Mouse (Mus musculus) adrenal gland, postnatal 10 days (tissue): Measurements from ENCODE around the gene 3110082I17Rik. TPM values are rescaled to one million over a fixed set of nuclear protein-coding genes. Genes with fewer than 3 reads are reported as not detected.
A peak's percentile ranks its signal among the peaks of the same experiment; 100 is the strongest.

Source experiments
- DNase-seq: peaks from one replicate; pipeline ENCODE4 v3.0.0; 2021; ENCODE audit warnings: mixed read lengths
- total RNA-seq, 2 experiments: library from RNA; stranded (reverse); gene quantifications; 2 replicates each; pipeline ENCODE4 v1.2.3; 2021

3110082I17Rik gene
- total RNA-seq, 2 experiments from 2014 or later, result 10.6 to 12.9 TPM

DNA sequence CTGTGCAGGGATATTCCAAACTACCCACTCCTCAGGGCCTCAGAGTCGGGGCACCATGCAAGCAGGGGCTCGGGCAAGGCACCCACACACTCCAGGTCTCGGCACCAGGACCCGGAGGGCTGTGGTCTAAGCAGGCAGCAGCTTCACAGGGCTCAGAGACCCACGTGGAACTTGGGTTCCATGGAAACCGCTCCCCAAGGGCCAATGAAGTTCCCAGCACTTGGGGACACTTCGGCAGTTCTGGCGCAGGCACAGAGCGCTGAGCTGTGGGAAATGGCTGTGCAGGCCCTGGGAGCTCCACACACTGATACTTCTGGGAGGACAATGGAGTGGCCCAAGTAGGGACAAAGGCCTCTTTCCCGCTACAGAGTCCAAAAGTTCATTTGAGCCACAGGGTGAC, 7.3 kb downstream of the 3110082I17Rik start:
- DNase-seq, result peak; percentile 46

- no peak for DNase-seq
These were observed 10.4 kb downstream of the 3110082I17Rik start for GRCm38 (mm10) chr5:139449926-139450325.

DNA sequence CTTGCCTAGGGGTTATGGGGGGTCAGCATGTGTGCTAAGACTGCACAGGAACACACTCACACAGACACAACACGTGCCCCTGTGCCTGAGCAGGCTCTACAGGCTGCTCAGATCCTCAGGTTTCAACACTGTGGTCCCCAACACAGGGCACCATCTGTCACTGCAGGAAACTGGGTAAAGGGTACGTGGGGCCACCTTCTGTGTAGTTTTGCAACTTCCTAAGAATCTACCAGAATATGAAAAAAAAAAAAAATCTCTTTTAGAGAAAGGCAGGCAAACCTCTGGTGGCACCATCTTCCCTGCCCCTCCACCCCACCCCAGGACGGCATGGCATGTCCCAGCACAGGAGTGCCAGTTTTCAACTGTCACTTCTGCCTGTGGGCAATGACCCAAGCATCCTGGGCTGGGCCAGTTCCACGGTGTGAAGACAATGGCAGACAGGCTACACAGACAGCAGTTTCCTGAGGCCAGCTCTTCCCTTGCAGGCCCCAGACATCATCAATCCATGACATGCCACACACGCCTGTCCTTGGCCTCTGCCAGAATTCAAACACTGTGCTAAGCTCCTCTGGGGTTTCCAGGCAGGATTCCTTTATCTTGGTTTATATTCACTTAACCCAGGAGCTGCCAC, 11.1 kb downstream of the 3110082I17Rik start:
- peak; percentile 55 for DNase-seq

GRCm38 (mm10) chr5:139448025-139448424, 12.3 kb downstream of the 3110082I17Rik start:
- no peak for DNase-seq

DNA sequence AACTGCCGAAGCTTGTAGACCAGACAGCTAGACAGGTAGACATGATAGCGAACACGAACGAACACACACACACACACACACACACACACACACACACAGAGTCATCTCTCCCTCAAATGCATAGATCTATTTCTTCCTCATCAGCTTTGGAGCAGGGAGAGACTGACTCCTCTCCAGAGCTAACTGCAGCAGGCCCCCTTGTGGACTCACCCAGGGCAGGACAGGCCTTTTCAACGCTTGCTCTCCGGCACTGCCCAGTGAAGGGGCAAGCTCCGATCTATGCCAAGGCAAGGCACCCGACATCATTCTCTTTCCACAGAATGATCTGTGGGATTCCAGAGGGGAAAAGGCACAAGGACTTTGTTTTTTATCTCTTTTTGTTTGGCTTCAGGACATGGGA, 15.1 kb downstream of the 3110082I17Rik start:
- no peak for DNase-seq

DNA sequence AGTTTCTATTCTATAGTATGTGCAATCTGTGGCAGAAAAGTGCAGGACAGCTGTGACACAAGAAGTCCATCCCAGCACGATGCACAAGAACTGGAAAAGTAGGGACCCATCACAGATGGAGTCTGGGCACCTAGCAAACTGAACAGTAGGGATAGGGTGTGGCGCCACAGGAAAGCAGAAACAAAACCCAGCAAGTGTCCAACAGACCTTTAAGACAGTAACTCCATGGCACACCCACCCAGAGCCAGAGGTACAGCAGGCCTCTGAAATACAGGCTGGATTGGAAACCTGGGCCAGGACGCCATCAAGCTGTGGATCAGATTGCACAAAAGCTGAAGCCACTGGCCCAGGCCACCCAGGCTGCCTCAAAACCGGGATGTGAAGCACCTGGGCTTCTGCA, 17.4 kb downstream of the 3110082I17Rik start:
- no peak for DNase-seq

GRCm38 (mm10) chr5:139442428-139442827, 17.9 kb downstream of the 3110082I17Rik start:
- DNase-seq, result no peak

- no peak for DNase-seq
These were observed 18.7 kb downstream of the 3110082I17Rik start for GRCm38 (mm10) chr5:139441726-139442018.

DNA sequence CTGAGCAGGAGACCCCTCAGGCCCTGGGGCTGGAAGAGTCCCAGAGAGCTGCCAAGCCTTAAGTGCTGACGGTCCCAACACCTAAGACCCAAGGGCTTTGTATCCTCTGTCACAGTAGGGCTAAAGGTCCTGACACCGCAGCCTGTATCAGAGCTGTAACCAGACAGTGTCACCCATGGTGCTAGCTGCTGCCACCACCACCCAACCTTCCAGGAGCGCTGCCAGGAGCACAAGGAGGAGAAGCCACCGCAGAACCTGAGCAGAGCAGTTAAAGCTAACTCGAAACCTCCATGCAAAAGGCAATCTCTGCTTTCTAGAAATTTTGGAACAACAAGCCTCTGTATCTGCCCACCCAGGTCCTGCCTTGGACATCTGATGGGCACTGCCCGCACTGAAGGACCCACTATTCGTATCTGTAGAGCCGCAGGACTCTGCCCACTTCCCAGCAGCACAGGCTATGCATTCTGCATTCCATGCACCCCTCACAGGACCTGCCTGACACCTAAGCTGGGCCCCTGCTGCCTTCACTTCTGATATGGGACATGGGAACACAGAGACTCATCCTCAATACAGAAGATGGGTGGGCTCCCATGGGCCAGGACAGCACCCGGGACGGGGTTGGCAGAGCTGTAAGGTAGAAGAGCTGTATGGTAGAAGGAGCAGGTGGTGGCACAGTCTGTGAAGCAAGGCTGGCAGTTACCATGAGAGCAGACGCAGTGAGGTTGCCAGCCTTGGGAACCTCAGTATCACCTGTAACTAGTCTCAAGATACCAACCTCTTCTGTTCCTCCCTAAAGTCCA, 19.2 kb downstream of the 3110082I17Rik start:
- no peak for DNase-seq

- DNase-seq, result no peak
These were observed 19.9 kb downstream of the 3110082I17Rik start for GRCm38 (mm10) chr5:139440451-139440850.

DNA sequence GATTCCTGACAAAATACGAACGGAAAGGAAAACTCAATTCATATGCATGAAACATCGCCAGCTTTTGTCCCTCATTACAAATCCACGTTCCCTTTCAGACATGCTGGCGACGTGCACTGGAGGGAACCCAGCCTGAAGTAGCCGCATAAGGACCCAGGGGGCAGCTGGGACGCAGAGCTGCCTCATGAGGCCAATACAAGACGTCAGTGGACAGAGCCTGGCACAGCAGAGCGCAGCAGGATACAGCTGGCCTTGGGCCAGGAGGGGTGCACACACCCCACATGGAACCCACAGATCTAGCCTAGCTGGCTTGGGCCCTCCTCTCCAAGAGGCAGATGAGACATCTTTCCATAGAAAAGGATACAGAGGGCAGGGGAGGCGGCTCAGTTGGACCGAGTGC, 21.9 kb downstream of the 3110082I17Rik start:
- DNase-seq, result no peak

DNA sequence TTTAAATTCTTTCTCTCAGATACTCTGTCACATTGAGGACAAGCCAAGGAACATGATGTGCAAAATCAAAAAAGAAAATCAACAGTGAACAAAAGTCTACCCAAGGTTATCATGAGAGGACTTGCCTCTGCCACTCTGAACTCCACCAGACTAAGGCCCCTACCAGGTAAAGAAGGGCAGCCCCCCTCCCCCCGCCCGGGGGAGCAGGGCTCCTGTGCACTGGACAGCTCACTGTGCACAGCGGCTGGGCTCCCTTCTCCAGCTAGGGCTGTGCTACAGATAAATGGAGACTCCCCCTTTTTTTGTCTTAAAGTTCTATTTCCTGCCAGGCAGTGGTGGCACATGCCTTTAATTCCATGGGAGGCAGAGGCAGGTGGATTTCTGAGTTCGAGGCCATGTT, 22.6 kb downstream of the 3110082I17Rik start:
- DNase-seq, result no peak

DNA sequence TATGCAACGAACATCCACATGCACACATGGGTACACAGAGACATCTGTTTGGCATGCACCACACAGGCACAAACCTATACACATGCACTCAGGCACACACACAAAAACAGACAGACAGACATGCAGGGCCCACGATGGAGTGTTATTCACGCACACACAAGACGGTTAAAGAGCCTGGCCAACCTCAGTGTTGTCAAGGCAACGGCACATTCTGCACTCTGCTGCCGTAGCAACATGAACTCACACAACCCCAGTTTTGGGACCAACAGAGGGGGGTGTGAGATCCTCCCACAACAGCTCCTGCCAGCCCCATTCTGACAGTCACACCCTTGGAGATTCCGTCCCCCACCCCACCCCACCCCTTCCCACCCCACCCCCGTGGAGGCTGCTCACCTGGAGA, 25.4 kb downstream of the 3110082I17Rik start:
- DNase-seq, result no peak

- DNase-seq, result no peak
These were observed 26.3 kb downstream of the 3110082I17Rik start for GRCm38 (mm10) chr5:139433842-139434568.

DNA sequence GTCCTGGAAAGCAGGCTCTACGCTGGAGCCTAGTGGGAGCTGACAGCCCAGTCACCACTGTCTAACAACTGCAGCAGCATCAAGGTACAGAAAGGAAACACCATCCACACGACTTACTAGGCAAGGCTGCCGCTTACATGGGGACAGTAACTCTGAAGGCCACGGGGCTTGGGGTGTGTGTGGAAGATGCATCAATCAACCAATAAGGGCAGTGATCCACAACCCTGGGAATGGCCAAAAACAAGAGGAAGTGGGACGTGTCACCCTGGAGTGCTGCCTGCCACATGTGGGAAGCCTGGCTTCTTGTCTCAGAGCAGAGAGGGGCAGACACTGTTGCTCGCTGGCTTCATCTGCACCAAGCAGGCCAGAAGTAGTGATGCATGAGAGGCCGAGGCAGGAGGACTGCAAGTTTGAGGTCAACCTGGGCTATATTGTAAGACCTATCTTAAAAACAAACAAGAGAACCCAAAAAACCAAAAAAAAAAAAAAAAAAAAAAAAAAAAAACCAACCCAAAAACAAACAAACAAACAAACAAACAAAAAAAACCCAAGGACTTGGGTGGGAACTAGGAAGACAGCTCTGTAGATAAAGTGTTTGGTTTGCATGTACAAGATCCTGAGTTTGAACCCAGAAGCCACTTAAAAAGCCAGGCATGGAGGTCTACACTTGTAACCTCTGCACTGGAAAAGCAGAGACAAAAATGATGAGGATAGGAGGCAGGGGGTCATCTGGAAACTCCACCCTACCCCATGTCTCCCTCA, 27.4 kb downstream of the 3110082I17Rik start:
- DNase-seq, result no peak

GRCm38 (mm10) chr5:139432333-139432732, 28.0 kb downstream of the 3110082I17Rik start:
- no peak for DNase-seq

DNA sequence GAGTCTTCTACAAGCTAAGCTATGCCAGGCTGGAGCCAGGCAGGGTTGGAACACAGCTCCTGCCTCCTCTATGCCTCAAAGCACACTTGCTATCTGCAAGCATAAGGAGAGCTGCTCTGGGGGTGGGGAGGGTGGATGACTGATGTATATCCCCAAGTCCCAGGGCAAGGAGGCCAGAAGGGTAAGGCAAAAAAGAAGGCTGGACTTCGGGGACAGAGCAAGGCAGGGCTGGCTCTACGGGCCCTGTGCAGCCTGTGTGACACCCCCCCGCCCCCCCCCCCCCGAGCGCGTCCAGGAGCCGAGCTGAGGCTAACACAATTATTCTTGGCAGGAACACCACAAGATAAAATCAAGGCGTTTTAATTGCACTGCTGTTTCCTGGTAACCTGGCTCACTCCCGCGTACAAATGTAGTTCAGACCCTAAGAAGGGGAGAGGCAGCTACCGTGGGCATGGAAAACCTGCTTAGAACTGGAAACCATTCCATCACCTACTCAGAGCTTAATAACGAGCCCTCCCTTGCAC, 30.4 kb downstream of the 3110082I17Rik start:
- no peak for DNase-seq

GRCm38 (mm10) chr5:139427989-139428388, 32.3 kb downstream of the 3110082I17Rik start:
- DNase-seq, result no peak

DNA sequence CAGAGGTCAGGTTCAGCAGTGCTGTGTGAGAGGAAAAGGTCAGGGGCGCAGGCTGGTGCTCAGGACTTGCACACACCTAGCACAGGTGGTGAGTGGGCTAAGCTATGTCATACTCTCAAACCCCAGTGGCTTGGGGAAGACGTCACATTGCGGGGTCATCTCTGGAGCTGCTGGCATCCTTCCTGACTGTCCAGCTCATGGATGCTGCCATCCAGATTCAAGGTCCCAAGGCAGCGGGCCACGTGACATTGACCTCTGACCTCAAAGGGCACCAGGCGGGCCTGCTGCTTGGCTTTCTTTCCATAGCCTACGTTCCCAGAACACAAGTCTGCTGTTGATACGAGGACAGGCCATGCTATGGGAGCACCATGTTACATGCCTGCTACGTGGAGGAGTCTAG, 33.3 kb downstream of the 3110082I17Rik start:
- DNase-seq, result no peak

DNA sequence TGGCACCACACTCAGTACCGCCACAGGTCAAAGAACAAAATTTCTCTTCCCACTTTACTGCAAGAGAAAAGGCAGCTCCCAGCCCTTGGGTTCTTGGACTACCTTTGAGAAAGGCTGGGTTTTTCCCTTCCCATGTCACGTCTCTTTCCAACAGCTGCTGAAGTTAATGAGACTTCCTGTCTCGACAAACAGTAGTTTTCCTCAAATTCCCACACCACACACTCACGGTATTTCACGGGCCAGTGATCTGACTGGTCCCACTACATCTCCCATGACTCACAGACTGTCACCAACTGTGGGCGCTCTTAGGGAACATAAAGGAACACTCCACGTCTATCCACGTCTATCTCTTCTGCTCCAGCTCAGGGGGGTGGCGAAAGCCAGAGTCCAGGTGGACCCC, 35.1 kb downstream of the 3110082I17Rik start:
- no peak for DNase-seq

DNA sequence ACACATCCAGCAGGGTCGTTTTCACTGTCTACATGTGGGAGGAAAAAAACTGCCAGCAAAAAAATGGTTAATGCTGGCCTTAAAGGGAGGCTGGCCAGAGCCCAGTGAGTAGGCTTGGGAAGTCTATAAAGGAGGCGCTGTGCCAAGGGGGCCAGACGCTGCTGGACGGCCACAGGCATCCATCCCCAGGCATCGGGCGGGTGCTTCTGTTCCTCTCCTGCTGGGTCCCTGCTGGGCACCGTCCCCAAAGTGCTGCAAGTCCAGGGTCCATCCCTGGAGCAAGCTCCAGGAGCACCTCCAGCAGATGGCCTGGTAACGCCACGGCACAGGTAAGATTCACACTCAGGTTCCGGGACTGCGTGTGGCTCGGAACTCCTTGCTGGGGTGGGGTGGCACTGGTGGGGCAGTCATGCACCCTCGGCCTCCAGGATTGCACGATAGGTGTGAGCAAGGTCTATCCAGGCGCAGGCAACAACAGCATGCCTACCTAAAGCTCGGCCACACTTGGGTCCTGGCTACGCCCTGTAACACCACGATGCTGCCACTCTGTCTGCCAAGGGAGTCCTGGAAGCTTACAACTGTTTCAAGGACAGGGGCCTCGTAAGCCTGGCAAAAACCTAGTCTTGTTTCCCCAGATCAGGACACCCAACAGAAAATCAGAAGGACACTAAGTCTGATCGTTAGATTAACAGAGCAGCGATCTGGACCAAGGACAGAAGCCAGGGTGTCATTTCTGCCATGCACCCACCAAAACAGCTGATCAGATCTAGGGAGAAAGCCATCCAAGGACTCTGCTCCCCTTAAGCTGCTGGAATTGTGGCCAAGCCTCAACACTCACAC, 37.1 kb downstream of the 3110082I17Rik start, which contains the start of gene Gper1:
Gene Gper1 (plus strand): TSS at position 126 of the 840 bp plus-strand sequence.
- DNase-seq, result peak; percentile 76
